Mouse (Mus musculus) megakaryocyte, embryonic 14.5 days (primary cell): Measurements from ENCODE around the gene Nek2.

Source experiments
- FLI1 ChIP-seq: IDR thresholded peaks from 2 replicates; pipeline ENCODE4 v1.6.1; 2012; ENCODE audit warnings: low read length, inconsistent platforms, mixed read lengths
- GATA1 ChIP-seq: IDR thresholded peaks from 3 replicates; pipeline ENCODE4 v1.6.1; 2012; ENCODE audit warnings: mixed read lengths, low read length, inconsistent platforms, borderline replicate concordance

- TF ChIP-seq GATA1 (no peak), FLI1 (no peak)
Measured at GRCm38 (mm10) chr1:191806740-191807139, 14.5 kb upstream of the Nek2 start.
